Mouse (Mus musculus) erythroblast, embryonic 14.5 days (primary cell): ENCODE measurements around the gene Lsm10.

Experiments used
- GATA1 ChIP-seq: IDR thresholded peaks from 2 replicates; pipeline ENCODE4 v1.6.1; 2012; ENCODE audit warnings: low read length, inconsistent platforms, mixed read lengths
- TAL1 ChIP-seq: IDR thresholded peaks from 3 replicates; pipeline ENCODE4 v1.6.1; 2012; ENCODE audit warnings: low read length, inconsistent platforms, mixed read lengths

GRCm38 (mm10) chr4:126062856-126063255 lies 33.6 kb upstream of the Lsm10 start:
- TF ChIP-seq TAL1 (no peak), GATA1 (no peak)
